Mouse (Mus musculus) gastrocnemius, adult 8-10 months (tissue): ENCODE results near the gene Stat3. TPM values are rescaled to one million over a fixed set of nuclear protein-coding genes. Genes with fewer than 3 reads are reported as not detected.

Source experiments
- DNase-seq, 2 experiments: peaks; one replicate each; pipeline ENCODE4 v3.0.0; 2022; ENCODE audit warnings: low spot score in 2 of 2
- total RNA-seq, 4 experiments: library from RNA; stranded (reverse); gene quantifications; 2 replicates each; pipeline ENCODE4 v1.2.4; 2022

Stat3 gene
- total RNA-seq, 4 experiments from 2014 or later = 32.9 to 41.1 (median 37.5) TPM

DNA sequence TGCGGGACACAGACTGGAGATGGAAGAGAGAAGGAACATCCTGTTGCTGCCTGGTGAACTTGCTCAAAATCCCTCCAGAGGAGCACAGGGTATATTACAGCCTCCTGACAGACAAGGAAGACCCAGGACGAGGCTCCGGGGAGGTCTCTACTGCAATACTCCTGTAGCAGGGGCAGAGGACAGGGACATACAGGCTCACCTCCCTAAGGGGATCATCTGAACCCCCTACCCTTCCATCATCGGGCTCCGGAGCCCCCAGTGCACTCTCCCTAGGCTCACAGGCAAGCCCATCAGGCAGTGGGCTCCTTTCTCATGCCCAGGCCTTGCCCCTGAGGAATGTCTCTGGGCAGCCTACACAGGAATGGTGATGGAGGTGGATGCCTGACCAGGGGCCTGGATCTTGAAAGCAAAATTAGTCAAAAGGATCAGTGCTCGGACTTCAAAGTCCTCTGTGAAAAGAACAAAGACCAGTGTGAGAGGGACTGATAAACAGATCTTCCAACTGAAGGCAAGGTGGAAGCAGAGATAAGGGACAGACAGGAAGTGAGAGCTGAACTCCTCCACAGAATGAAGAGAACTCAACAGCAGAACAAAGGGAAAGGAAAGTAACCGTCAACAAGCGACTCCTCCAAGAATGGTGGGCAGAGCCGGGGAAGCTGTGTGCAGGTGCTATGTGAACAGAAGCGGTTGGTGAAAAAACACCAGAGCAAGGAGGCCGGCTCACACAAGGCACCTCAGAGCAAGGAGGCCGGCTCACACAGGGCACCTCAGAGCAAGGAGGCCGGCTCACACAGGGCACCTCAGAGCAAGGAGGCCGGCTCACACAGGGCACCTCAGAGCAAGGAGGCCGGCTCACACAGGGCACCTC is 47.9 kb downstream of the Stat3 start:
- no peak for DNase-seq

DNA sequence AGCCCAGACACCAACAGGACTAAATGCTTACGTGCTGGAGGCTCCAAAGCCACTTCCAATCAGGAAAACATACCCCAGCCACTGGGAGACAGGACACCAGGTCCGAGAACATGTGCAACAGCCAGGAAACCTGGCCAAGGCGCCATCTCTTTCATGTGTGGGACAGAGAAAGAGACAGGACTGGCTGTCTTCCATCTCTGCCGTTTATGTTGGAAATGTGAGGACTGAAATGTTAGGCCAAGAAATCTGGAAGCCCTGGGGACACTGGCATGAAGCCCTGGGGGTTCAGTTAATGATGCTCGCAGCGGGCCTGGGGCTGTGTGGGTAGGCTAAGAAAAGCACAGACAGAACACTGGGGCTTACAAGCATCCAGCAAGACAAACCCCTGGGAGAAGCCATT is 48.9 kb downstream of the Stat3 start:
- DNase-seq = no peak

DNA sequence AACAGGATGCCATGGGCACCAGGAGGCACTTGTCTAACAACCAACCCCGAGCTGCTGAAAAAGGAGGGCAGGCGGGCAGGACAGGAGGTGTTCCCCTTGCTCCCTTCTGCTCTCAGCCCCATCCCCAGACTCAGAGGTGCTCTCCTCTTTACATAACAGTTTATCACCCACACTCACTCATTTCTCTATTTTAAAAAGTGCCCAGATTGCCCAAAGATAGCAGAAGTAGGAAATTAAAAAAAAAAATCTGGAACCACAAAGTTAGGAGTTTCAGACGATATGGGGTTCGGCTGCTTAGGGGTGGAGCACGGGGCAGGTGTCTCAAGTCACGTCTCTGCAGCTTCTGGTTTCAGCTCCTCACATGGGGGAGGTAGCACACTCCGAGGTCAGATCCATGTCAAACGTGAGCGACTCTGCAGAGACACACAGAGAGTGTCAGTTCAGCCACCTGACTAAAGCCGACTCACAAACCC is 51.0 kb downstream of the Stat3 start:
- DNase-seq = no peak

DNA sequence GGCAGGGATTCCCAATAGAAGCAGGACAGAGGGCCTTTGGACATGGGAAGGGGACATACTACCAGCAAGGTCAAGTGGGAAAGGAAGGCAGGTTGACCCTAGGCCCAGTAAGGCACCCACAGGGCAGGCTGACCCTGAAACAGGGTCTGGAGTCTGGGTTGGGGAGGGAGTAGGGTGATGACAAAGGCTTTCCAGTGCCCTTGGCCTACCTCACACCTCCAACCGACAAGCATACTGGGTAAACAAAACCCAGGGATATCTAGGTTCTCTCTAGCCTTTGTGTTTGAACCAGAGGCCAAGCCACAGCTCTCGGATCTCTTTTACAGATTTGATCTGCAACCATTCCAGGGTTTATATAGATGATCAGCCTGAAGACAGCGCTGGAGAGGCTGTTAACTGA is 51.6 kb downstream of the Stat3 start:
- DNase-seq = no peak

DNA sequence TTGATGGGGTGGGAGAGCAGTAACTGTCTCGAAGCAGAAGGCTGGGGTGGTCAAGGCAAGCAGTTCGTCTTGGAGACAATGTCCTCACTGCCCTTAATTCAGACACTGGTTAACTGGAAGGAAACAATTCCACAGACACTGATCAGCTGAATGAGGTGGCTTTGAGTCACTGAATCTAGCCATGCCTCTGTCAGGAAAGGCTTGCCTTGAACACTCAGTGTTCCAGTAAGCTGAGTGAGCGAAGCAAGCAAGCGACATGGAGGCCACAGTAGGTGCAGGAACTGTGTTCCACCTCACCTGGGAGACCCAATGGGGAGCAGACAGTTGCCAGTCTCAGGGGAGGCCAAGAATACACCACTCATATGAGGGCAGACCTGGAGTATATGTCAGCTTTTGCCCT is 52.1 kb downstream of the Stat3 start:
- no peak for DNase-seq

DNA sequence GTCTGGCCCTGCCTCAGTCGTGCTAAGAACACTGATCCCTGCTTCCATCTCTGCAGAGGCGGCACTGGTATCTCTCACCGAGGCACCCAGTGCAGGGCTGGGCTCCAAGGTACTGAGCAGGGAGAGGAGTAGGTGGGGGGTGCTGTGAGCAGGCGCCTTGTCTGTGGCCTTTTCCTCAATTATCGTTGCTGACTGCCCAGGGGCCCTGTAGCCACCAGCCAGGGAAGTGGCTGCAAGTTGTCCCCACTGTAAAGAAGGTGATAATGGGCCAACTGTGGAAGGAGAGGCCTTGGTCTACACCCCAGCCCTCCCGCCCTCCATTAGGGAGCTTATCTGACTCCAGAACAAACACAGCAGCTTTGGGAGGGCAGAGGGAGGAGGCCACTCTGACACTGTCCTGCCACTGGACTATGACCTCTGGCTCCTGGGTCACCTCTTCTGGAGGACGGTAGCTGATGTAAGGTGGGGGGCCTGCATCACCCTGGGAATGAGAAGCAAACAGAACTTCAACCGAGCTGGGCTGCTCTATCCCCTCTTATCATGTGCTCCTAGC is 53.1 kb downstream of the Stat3 start:
- no peak for DNase-seq

DNA sequence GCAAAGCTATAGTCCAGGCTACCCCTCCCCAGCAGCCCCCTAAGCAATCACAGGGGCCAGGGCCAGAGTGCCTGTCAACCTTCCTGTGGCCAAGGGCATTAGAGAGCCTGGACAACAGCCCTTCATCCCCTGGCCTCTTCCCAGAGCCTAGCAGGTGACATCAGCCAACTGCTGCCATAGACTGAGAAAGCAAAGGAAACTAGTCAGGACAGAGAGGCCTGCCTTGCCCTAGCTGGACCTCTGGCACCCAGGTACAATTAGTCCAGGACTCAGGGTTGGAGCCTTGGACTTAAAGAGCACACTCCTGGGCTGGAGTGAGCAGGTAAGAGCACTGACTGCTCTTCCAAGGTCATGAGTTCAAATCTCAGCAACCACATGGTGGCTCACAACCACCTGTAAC is 53.9 kb downstream of the Stat3 start:
- no peak for DNase-seq

DNA sequence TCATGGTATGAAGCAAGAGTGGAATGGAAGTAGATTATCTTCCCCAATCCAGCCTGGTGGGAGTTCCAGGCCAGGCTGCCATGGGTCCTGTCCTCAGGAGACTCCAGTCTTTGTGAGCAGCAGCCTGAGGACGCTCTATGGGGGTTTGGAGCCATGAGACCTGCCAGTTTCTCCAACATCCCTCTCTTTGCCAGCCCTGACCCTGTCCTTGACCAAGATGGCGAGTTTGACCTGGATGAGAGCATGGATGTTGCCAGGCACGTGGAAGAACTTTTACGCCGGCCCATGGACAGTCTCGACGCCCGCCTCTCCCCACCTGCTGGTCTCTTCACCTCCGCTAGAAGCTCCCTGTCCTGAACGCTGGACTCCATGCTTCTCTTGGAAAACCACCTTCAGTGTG is 55.7 kb downstream of the Stat3 start:
- DNase-seq = no peak

DNA sequence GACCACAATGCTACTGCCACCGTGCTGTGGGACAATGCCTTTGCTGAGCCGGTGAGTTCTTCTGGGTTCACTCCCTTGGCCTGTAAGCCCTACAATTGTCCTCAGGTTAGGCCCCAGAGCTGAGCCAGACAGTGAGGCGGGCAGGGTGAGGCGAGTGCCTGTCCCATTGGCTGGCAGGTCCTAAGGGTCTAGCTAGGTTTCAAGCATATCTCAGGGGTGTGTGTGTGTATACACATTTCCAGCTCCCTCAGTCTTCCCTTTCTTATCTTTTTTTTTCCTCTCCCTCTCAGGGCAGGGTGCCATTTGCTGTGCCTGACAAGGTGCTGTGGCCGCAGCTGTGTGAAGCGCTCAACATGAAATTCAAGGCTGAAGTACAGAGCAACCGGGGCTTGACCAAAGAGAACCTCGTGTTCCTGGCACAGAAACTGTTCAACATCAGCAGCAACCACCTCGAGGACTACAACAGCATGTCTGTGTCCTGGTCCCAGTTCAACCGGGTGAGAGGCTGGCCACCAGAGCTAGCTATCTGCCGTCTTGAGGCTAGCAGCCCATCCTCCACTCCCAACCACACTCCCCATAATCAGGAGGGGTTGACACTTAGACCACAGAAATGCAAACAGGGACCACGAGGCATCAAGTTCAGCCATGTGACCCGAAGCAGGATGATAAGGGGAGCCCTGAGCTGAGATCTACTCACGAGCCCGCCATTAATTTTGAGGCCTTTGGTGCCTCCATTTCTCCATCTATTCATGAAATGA is 59.8 kb downstream of the Stat3 start:
- no peak for DNase-seq

DNA sequence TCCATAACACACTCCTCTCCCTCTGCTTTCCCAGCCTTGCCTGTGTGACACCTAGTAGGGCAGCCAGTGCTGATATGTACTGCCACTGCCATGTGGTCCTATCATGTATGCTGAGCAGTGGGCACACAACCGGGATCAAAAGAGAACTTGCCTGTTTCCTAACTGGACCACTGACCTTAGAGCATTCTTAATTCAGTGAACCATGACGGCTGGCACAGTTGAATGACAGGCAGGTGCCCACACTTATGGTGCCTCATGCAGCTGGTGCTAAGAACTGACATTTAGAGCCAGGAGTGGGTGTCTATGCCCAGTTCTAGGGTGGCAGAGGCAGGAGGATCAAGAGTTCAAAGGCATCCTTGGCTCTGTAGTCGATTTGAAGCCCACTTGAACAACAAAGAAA is 63.6 kb downstream of the Stat3 start:
- no peak for DNase-seq

DNA sequence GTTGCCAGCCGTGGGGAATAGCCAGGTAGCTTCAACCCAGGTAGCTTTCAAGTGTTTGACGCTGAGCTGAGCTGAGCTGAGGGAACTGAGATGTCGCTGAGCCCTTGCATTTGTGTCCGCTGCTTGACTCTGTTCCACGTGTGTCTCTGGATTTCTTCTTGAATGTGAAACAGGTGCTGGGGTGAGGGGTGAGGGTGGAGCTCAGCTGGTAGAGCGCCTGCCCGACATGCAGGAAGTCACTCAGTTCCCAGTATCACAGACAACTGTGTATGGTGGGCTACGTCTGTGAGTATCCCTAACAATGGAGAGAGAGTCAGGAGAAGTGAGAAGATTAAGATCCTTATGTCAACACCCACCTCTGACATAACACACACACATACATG is 68.4 kb downstream of the Stat3 start:
- no peak for DNase-seq

DNA sequence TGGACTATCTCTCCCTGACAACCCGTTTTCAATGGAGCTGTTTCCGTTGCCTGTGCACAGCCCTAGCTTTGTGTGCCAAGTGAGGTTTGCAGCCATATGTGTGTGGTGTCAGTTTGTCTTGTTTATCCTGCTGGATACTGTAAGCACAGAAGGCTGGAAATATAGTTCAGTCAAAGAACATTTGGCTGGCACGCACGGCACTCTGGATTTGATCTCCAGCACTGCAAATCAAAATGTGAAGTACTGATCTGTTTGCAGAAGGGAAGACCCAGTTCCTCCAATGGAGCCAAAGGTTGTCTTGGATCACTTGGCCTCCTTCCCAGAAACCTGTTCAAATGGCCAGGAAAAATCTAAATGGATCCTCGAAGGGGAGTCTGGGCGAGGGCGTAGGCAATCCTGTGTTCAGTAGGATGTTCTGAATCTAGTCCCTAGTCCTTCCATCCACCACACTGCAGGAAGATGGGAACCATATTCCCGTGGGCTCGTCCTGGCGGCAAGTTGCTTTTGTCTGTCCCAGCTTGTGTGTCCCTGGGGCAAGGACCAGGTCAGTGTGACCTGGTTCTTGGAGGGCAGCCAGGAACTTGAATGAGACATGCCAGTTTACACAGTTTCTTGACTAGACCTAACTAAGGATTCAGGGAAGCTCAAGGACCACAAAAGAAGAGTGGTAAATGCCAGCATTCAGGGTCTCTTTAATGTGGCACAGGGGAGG is 68.9 kb downstream of the Stat3 start:
- no peak for DNase-seq

DNA sequence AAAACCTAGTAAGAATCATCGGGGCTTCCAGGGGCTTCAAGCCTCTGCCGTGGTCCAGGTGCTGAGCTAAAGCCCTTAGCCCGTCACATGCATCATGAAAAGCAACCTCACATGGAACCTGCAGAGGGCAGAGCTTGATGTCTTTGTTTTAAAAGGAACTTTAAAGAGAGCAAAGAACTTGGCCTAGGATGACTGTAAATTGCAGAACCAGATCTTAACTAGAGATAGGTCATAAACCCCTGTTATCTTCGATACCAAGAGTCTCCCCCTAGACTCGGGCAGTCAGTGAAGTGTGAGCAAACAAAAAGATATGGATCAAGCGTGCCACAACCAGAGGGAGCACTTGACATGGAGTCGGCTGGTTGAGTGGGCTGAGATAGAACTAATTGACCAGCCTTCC is 73.7 kb downstream of the Stat3 start:
- DNase-seq = no peak

DNA sequence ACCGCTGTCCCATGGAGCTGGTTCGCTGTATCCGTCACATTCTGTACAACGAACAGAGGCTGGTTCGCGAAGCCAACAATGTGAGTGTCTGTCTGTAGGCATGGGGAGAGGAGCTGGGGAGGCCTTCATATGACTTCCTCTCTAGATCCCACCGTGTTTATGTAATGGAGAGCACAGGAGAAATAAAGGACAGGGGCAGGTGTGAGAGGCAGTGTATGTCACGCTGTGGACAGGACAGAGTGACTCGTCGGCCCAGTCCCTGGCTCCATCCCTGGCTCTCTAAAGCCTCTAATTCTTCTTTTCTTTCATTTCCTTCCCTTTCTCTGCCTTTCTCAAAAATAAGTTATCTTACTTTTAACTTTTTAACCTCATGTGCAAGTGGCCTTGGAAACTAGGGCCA is 76.2 kb downstream of the Stat3 start:
- DNase-seq = no peak

DNA sequence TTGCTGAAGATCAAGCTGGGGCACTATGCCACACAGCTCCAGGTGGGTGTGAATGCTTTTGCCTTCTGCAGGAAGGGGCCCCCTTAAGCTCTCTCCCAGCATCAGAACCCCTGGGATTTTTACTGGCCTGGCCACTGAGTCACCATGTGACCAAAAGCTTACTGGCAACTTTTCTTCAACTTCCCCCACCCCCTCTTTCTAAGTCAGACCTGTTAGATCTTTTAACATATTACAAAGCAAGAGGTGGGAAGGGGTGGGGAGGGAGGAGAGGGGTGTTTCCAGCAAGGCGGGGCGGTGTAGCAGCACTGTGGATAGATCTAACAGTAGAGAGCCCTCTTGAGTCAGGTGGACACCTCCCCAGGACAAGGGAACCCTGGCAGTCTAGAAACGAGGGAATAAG is 77.5 kb downstream of the Stat3 start:
- DNase-seq = no peak

DNA sequence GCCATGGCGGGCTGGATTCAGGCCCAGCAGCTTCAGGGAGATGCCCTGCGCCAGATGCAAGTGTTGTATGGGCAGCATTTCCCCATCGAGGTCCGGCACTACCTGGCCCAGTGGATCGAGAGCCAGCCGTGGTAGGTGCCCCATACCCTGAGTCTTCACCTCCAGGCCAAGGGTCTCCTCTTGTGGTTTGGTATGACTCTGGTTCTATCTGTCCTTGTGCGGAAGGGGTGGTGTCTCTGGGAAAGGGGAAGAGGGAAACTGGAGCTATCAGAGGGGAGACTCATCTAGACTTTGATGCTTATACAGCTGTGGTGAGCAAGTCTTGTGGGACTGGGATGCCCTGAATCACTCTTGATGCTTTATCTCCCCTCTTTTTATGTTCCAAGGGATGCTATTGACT is 78.0 kb downstream of the Stat3 start:
- no peak for DNase-seq

DNA sequence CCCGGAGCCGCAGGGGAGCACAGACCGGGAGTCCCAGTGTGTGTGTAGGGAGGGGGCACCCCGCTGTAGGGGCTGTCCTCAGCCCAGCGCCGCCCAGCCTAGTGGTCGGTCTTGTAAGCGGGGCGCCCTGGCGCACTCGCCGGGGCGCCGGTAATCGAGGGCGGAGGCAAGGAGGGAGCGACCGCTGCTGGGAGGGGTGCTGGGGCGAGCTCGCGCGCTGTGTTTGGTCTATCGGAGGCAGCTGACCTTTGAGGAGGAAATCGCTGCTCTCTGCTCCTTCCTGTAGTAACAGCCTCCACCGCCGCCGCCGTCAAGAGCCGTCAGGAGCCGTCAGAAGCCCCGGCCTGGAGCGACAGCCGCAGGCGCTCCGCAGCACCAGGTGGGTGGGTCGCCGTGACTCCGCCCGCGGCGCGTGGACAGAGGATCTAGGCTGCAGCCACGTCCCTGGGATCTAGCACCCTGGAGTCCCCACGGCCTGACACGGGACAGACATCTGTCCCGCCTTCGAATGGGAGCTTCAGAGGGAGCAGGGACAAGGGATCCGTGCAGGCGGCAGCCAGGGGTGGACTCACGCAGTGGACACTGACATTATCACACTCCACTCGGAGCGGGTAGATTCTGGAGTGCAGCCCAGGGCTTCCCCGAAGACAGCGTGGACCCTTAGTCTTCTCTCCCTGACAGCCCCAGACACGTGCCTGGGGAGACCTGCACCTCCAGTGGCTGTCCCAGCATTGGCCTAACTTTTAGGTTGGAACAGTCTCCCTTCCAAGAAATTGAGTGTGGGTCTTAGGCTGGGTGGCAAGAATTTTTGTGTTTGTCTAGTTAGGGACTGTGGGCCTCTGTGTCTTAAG is 78.9 kb downstream of the Stat3 start:
- DNase-seq = peak; percentile 75 to 85

DNA sequence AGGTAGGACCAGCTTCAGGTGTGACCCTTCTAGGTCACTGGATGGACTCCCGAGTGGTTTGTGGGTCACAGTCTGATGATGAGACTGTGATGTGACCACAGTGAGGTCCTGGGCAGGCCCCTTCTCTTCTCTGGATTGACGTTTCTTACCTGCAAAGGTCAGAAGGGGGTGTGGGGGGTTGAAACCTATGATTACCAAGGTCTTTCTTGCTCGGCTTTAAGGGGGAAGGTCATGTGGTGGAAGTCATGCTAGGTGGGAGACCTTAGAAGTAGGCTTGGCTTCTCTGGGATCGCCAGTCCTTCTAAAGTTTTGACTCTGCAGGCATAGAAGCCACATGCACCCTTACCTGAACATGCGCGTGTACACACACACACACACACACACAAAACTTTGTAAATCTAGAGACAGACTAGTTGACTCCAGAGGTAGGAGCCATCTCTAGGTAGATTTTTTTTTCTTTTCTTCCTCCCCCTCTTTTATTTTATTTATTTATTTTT is 79.7 kb downstream of the Stat3 start:
- no peak for DNase-seq

DNA sequence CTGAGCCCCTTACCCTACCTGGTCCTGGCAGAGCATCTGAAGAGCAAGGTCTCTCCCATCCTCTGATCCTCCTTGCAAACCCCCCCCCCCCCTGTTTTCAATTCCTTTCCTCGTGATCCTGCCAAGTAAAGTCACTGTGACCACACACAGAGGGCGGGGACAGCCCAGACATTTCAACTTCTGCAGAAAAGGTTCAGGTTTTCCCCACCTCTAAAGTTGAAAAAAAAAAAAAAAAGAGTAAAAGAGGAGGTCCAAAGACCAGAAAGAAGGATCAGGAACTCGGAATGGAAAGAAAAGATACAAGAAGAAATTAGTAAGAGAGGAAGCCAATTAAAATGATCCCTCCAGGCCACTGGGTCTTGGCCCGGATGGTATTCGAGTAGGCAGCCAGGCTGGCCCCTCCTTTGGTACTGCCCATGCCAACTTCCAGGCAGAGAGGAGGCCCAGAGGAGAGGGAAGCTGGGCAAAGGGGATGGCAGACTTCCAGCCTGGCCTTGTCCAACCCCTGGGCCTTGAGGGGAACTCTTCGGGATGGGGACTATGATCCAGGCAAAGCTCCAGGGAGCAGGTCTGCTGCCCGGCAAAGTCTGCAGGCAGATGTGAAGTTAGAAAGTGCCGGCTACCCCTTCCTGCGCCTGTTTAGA is 80.3 kb downstream of the Stat3 start, which contains the start of gene Stat5a:
Stat5a (plus strand) TSS at position 417 of the 644 bp plus-strand sequence.
- peak; percentile 70 to 78 for DNase-seq

DNA sequence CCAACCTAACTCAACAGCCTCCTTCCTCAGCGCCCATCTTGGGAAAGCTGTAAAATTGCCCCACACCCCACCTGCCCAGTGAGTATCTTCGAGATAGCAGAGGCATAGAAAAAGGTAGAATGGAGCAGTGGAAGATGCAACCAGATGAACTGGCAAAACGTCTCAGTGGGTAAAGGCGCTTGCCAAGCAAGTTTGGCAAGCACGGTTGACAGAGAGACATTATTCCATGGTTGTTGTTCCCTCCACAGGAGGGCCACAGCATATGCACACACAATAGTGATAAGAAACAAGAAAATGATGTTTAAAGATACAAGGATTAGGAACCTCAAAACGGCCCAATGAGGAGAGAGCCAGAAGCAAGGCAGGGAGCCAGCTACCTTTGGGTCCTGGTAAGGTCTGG is 81.4 kb downstream of the Stat3 start:
- no peak for DNase-seq
